Mouse (Mus musculus): ENCODE measurements around the gene Mier3.

Gene Mier3

GRCm38 (mm10) chr13:111680679-111681078 lies at the start of gene Mier3:
Gene Mier3, plus strand, starts transcription at chr13:111680979.
- DNase-seq = no peak

- no peak for DNase-seq
Measured at GRCm38 (mm10) chr13:111634163-111635160, 46.3 kb upstream of the Mier3 start.

- no peak for DNase-seq
Measured at GRCm38 (mm10) chr13:111640319-111640718, 40.5 kb upstream of the Mier3 start.

- DNase-seq = no peak
Measured at GRCm38 (mm10) chr13:111643636-111644035, 37.1 kb upstream of the Mier3 start.

GRCm38 (mm10) chr13:111646204-111646603 lies 34.6 kb upstream of the Mier3 start:
- no peak for DNase-seq

GRCm38 (mm10) chr13:111647279-111647678 lies 33.5 kb upstream of the Mier3 start:
- DNase-seq = no peak

GRCm38 (mm10) chr13:111651020-111651419 lies 29.8 kb upstream of the Mier3 start:
- no peak for DNase-seq

GRCm38 (mm10) chr13:111655273-111655672 lies 25.5 kb upstream of the Mier3 start:
- no peak for DNase-seq

- no peak for DNase-seq
Measured at GRCm38 (mm10) chr13:111655856-111656255, 24.9 kb upstream of the Mier3 start.

GRCm38 (mm10) chr13:111656309-111656708 lies 24.5 kb upstream of the Mier3 start:
- DNase-seq = no peak

GRCm38 (mm10) chr13:111656769-111657168 lies 24.0 kb upstream of the Mier3 start:
- DNase-seq = no peak

GRCm38 (mm10) chr13:111658501-111659280 lies 22.1 kb upstream of the Mier3 start:
- DNase-seq = no peak

GRCm38 (mm10) chr13:111659430-111659829 lies 21.3 kb upstream of the Mier3 start:
- DNase-seq = no peak

- DNase-seq = no peak
Measured at GRCm38 (mm10) chr13:111660072-111660471, 20.7 kb upstream of the Mier3 start.

- DNase-seq = no peak
Measured at GRCm38 (mm10) chr13:111660556-111660955, 20.2 kb upstream of the Mier3 start.

- no peak for DNase-seq
Measured at GRCm38 (mm10) chr13:111668016-111668415, 12.8 kb upstream of the Mier3 start.

GRCm38 (mm10) chr13:111676841-111677240 lies 3.9 kb upstream of the Mier3 start:
- no peak for DNase-seq

GRCm38 (mm10) chr13:111684056-111684625 lies 3.4 kb downstream of the Mier3 start:
- no peak for DNase-seq

GRCm38 (mm10) chr13:111685751-111686462 lies 5.1 kb downstream of the Mier3 start:
- peak; percentile 87 for DNase-seq

GRCm38 (mm10) chr13:111686522-111687284 lies 5.9 kb downstream of the Mier3 start:
- DNase-seq = peak; percentile 39

- DNase-seq = peak; percentile 48
Measured at GRCm38 (mm10) chr13:111687285-111687781, 6.6 kb downstream of the Mier3 start.

- no peak for DNase-seq
Measured at GRCm38 (mm10) chr13:111703396-111703795, 22.6 kb downstream of the Mier3 start.

Measured in cerebellum, adult 11-12 months (tissue).